Mouse (Mus musculus) gastrocnemius, adult 2 months (tissue): ENCODE measurements around the gene Mup7. TPM values are rescaled to one million over a fixed set of nuclear protein-coding genes. Genes with fewer than 3 reads are reported as not detected.
"Not testable (repeated sequence)": the region's sequence is repeated elsewhere in the genome, so short reads cannot be mapped to it uniquely, and the experiment has no call there.

Experiments used
- DNase-seq: peaks from one replicate; pipeline ENCODE4 v3.0.0; 2022
- H3K27ac ChIP-seq: fragments of 200-600 bp; 2 replicates; pipeline ENCODE4 v1.8.1; 2022; ENCODE audit warnings: mild to moderate bottlenecking
- H3K4me3 ChIP-seq: fragments of 200-600 bp; 2 replicates; pipeline ENCODE4 v1.8.1; 2022; ENCODE audit warnings: mild to moderate bottlenecking, moderate library complexity
- intact Hi-C: fragments of 180-260 bp; cut with DNase I; formaldehyde crosslinking; loops from one replicate; pipeline ENCODE4 v1.15.1; 2025
- long read RNA-seq, 2 experiments: library from polyadenylated mRNA; stranded (forward); transcript quantifications; one replicate each; pipeline ENCODE4 v2.0.0; 2021
- total RNA-seq, 2 experiments: library from RNA; stranded (reverse); gene quantifications; 2 replicates each; pipeline ENCODE4 v1.2.3; 2021

The Mup7 gene
- total RNA-seq: not detected
- long read RNA-seq, experiment 1: 0 reads
- long read RNA-seq, experiment 2: 0 reads

DNA sequence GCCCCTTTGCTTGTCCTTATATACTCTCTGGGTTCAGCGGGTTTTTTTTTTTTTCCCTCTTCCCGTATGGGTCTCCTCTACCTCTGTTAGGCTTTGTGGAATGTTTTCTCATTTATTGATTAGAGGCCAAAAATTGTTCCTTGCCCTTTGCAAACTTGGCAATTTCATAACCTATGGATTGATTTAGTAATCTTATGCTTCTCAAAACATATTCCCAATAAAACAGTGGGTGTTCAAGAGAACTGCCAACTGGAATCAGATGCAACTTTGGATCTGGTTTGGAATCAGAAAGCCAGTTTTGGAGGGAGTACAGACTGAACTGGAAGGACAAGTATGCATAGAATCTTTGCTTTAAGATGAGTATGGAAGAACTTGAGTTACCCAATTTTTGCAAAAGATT is at the start of gene Mup7:
Mup7 (minus strand) TSS at position 101 of the 400 bp plus-strand sequence.
- H3K27ac ChIP-seq, H3K4me3 ChIP-seq, DNase-seq, intact Hi-C loops: not testable (repeated sequence)

DNA sequence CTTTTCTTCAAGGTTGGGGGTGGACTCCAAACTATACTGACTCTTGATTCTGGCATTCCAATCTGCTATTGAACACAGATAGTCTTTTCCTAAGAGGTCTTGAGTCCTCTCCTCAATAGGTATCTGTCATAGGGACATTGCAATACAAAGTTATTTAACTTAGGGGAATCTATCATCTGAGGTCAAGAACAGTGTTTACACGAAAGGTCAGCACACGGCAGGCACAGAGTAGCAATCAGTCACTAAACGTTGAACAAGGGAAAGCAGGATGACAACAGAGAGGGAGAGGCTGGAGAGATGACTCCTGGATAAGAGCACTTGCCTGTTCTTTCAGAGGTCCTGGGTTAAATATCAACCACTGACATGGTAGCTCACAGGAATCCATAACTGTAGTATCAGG is 9.6 kb upstream of the Mup7 start:
- DNase-seq, intact Hi-C loops, H3K4me3 ChIP-seq, H3K27ac ChIP-seq: not testable (repeated sequence)

DNA sequence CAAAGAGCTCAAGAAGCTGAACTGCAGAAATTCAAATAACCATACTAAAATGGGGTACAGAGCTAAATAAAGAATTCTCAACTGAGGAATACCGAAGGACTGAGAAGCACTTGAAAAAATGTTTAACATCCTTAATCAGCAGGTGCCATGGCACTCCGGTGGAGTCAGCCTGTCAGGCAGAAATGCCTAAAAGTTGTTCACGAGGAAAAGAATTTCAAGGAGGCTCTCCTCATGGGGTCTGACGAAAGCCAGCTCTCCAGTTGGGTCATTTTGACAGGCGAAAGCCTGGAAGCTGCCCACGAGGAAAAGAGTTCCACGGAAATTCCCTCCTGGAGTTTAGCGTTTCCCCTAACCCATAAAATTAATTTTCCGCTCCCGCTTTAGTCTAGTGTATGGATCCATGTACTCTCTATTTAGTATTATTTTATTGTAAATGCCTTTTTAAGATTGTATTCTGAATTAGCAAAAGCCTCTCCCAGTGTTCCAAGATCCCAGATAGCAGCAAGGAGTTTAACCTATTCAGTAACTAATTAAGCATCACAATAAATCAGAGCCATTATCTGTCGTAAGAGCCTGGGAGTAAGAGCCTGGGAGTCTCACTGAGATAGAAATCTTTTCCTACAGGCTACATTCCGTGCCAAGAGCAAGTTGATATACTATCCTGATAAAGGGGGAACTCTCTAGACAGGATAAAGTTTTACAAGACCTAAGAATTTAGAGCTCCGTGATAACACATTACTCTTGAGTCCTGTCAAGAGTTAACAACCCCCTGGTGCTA is 40.8 kb downstream of the Mup7 start:
- H3K27ac ChIP-seq, DNase-seq, intact Hi-C loops, H3K4me3 ChIP-seq: not testable (repeated sequence)

- H3K27ac ChIP-seq, H3K4me3 ChIP-seq, intact Hi-C loops, DNase-seq: not testable (repeated sequence)
Measured at GRCm38 (mm10) chr4:60020141-60020540, 50.1 kb downstream of the Mup7 start.

Other genes with a start within 250 kb of the Mup7 start
- gene Slc46a2, start 155.4 kb downstream of the Mup7 start, total RNA-seq: not detected
- gene Mup4, start 109.8 kb downstream of the Mup7 start, total RNA-seq: not detected
- not detected for gene Mup6, start 106.2 kb downstream of the Mup7 start, total RNA-seq
- not detected for gene Mup2, start 83.8 kb upstream of the Mup7 start, total RNA-seq
- gene Mup8, start 152.1 kb upstream of the Mup7 start, total RNA-seq: not detected